Mouse (Mus musculus): ENCODE measurements around the gene Sparcl1. TPM values are rescaled to one million over a fixed set of nuclear protein-coding genes. Genes with fewer than 3 reads are reported as not detected.

The Sparcl1 gene
- polyA plus RNA-seq, 1 experiment from 2014 or later: 191 TPM

DNA sequence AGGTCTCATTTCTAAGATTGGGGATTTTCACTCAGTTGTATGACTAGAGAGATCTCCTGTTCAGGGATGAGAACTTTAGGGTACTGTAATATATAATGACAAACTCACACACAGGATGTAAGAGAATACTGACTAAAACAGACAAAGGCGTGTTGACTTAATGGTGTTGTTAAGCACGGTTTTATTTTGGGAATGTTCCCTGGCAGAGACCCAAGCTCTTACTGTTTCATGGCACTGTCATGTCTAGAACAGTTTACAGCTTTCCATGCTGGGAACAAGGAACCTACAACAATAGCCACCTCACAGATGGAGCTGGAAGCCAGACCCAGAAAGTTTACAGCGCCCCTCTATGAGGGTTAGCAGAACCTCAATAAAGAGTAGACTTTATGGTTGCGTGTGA is 2.4 kb upstream of the Sparcl1 start:
- Histone ChIP-seq H3K27ac (ENCODE audit: low read length) (peak overlapping the region; percentile 57; the same call in 1 of the 2 replicates), H3K9ac (ENCODE audit: low read depth, low read length) (no peak overlapping the region), H3K4me2 (ENCODE audit: low read depth, low read length) (no peak overlapping the region), H3K4me1 (ENCODE audit: control insufficient read depth, insufficient read depth, low read length) (peaks cover 13% of the 10 kb centered on the region), H3K9me3 (ENCODE audit: control insufficient read depth, low read length) (no peaks in the 10 kb centered on the region), H3K4me3 (ENCODE audit: low read length) (no peak overlapping the region), H3K36me3 (ENCODE audit: control insufficient read depth, insufficient read depth, low read length) (no peaks in the 10 kb centered on the region), H3K27me3 (replicated peaks; ENCODE audit: control insufficient read depth, insufficient read depth, low read length) (no peaks in the 10 kb centered on the region)
- ATAC-seq: no peak
- 68% methylated on average over 4 of the region's 4 CpGs for WGBS

DNA sequence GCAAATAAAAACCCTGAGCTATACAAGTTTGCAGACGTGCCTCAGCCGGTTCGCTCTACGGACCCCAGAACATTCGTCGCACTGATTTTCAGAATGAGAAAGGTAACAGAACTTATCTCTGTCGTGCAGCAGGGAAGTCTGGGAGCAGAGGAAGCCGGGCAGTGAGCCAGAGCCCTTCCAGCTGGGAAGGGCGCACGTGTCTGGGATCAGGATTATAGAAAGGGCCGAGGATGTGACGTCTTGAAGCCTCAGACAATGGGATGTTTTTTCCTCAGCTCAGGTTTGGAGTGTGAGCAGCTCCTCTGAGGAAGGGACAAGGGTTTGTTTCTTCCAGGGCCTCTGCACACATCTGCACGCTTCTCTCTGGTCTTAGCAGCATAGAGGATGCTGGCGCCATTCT is 1.6 kb upstream of the Sparcl1 start:
- Histone ChIP-seq H3K9ac (ENCODE audit: low read depth, low read length) (no peak overlapping the region), H3K4me1 (ENCODE audit: control insufficient read depth, insufficient read depth, low read length) (peaks cover 16% of the 10 kb centered on the region), H3K36me3 (ENCODE audit: control insufficient read depth, insufficient read depth, low read length) (no peaks in the 10 kb centered on the region), H3K4me2 (ENCODE audit: low read depth, low read length) (0 out of 2 replicates have a peak overlapping the region, but pooled peaks have one; percentile 8), H3K27me3 (replicated peaks; ENCODE audit: control insufficient read depth, insufficient read depth, low read length) (no peaks in the 10 kb centered on the region), H3K9me3 (ENCODE audit: control insufficient read depth, low read length) (no peaks in the 10 kb centered on the region), H3K4me3 (ENCODE audit: low read length) (no peak overlapping the region), H3K27ac (ENCODE audit: low read length) (peak overlapping the region; percentile 80)
- 39% methylated on average over 14 of the region's 14 CpGs for WGBS
- peak; percentile 47 for ATAC-seq

DNA sequence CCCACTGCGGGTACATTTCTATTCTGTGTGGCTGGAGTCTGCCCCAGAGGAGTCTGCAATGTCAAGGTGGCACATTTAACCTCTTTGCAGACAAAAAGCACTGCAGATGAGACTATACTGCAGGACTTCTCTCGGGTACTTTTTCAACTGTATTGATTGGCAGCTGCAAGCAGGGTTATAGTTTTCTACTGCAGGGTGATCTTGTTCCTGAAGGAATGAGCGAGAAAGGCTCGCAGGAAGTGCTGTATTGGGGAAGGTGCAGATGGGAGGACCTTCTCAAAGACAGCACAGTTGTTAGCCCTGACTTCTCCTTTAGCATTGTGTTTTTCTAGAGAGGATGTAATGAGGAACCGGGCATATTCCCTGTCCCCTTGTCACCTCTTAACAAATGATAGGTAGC is 1.0 kb downstream of the Sparcl1 start:
- Histone ChIP-seq H3K27ac (ENCODE audit: low read length) (peak overlapping the region; percentile 70), H3K4me2 (ENCODE audit: low read depth, low read length) (peak overlapping the region; percentile 41), H3K9ac (ENCODE audit: low read depth, low read length) (peak overlapping the region; percentile 57), H3K36me3 (ENCODE audit: control insufficient read depth, insufficient read depth, low read length) (no peaks in the 10 kb centered on the region), H3K4me3 (ENCODE audit: low read length) (peak overlapping the region; percentile 40), H3K27me3 (replicated peaks; ENCODE audit: control insufficient read depth, insufficient read depth, low read length) (no peaks in the 10 kb centered on the region), H3K4me1 (ENCODE audit: control insufficient read depth, insufficient read depth, low read length) (peaks cover 29% of the 10 kb centered on the region), H3K9me3 (ENCODE audit: control insufficient read depth, low read length) (no peaks in the 10 kb centered on the region)
- WGBS: 30% methylated on average over 5 of the region's 5 CpGs
- ATAC-seq: no peak

DNA sequence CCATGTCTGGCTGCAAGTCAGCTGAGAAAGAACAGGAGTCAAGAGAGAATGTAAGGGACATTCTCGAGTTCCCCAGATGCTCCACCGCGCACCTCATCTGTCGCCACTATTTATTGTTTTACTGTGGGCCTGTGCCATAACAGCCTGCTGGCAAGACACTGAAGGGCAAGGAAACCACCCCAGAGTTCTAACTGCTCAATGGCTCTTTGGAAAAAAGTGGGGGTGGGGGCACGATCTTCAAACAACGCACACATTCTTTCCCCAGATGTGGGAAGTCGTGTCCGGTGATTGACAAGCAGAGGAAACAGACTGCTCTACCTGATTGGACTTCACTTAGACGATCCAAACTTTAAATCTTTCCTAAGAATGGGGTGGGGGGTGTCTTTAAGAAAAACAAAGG is 1.5 kb downstream of the Sparcl1 start:
- peak overlapping the region; percentile 41 for H3K4me2 ChIP-seq (ENCODE audit: low read depth, low read length)
- ATAC-seq: peak; percentile 30; the same call in 1 of the 2 replicates
- peak overlapping the region; percentile 40 for H3K4me3 ChIP-seq (ENCODE audit: low read length)
- no peaks in the 10 kb centered on the region for H3K36me3 ChIP-seq (ENCODE audit: control insufficient read depth, insufficient read depth, low read length)
- no peaks in the 10 kb centered on the region for H3K27me3 ChIP-seq (replicated peaks; ENCODE audit: control insufficient read depth, insufficient read depth, low read length)
- WGBS: 9% methylated on average over 9 of the region's 9 CpGs
- H3K4me1 ChIP-seq (ENCODE audit: control insufficient read depth, insufficient read depth, low read length): peaks cover 29% of the 10 kb centered on the region
- H3K27ac ChIP-seq (ENCODE audit: low read length): peak overlapping the region; percentile 70
- peak overlapping the region; percentile 57 for H3K9ac ChIP-seq (ENCODE audit: low read depth, low read length)
- H3K9me3 ChIP-seq (ENCODE audit: control insufficient read depth, low read length): no peaks in the 10 kb centered on the region

DNA sequence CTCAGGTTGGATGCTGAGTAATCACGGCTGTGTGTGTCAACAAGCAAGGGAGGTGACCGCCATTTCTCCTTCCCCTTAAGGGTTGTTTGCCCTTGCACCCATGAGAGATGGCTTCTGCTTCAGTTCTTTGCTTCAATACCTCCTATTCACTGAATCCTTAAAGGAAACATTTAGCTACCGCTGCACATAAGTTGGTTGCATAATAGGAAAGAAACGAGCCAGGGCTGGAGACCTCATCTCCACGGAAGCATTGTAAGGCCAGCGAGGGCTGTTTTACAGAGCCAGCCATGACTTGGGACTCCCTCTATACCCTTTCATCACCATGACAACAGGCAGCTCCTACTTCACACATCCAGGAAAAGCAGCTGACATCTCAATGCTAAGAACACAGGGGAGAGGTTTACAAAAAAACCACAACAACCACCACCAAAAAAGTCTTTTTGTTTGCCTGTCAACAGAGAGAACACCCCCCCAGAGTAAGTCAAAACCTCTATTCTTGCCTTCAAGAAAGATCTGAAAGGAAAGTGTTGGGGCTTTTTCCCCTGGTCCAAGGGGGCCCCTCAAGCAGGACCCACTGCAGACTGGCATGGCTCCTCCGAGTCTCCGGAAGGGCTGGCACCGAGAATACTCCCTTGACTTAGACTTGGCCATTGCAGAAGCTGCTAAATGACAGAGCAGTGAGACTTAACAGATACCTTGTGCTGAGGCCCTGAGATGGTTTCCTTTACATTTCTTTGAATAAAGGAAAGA is 3.2 kb downstream of the Sparcl1 start:
- 51% methylated on average over 9 of the region's 9 CpGs for WGBS
- no peaks in the 10 kb centered on the region for H3K36me3 ChIP-seq (ENCODE audit: control insufficient read depth, insufficient read depth, low read length)
- H3K4me1 ChIP-seq (ENCODE audit: control insufficient read depth, insufficient read depth, low read length): peaks cover 29% of the 10 kb centered on the region
- peak overlapping the region; percentile 52; the same call in 1 of the 2 replicates for H3K9ac ChIP-seq (ENCODE audit: low read depth, low read length)
- H3K4me2 ChIP-seq (ENCODE audit: low read depth, low read length): peak overlapping the region; percentile 41
- peak overlapping the region; percentile 72 for H3K27ac ChIP-seq (ENCODE audit: low read length)
- no peaks in the 10 kb centered on the region for H3K27me3 ChIP-seq (replicated peaks; ENCODE audit: control insufficient read depth, insufficient read depth, low read length)
- no peak for ATAC-seq
- no peaks in the 10 kb centered on the region for H3K9me3 ChIP-seq (ENCODE audit: control insufficient read depth, low read length)
- H3K4me3 ChIP-seq (ENCODE audit: low read length): peak overlapping the region; percentile 23

DNA sequence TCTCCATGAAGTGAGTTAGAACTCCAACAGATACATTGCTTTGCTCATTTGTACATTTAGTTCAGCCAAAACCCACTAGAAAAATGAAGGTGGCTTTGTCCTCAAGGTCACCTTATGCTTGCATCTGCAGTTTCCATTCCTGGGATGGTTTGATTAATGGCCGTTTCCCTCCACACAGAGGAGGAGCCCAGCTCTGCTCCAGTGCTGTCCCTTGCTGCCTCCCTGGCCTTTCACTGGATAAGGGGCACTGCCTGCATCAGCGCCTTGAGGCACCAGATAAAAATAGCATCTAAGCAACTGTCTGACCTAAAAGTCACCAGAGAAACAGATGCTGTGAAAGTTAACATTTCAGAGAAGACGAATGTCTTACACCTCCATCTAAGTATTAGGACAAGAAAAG is 4.0 kb downstream of the Sparcl1 start:
- H3K4me1 ChIP-seq (ENCODE audit: control insufficient read depth, insufficient read depth, low read length): peaks cover 27% of the 10 kb centered on the region
- 34% methylated on average over 3 of the region's 3 CpGs for WGBS

DNA sequence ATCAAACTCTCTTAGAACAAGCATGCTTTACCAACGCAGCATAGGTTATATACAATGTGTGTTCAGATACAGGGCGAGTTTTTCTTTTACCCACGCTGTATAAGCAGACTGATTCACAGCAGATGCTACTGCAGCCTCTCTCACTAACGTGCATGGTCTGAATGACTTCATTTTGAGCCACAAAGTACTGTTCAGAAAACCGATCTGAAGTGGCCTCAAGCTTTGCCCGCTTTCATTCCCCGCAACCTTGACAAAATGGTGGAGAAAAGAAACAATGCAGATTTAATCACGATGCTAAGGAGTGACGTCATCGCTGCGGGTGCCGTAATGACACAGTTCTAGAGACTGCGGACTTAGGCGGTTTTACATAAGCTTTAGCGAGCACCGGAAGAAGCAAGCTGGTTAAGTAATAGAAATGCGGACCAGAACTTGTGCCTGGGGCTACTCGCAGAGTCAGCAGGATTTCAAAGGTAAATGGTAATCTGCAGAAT is 4.6 kb downstream of the Sparcl1 start:
- Histone ChIP-seq H3K27ac (ENCODE audit: low read length) (peak overlapping the region; percentile 50), H3K4me3 (ENCODE audit: low read length) (no peak overlapping the region), H3K9ac (ENCODE audit: low read depth, low read length) (peak overlapping the region; percentile 5; the same call in 1 of the 2 replicates), H3K4me2 (ENCODE audit: low read depth, low read length) (peak overlapping the region; percentile 41), H3K36me3 (ENCODE audit: control insufficient read depth, insufficient read depth, low read length) (no peaks in the 10 kb centered on the region), H3K27me3 (replicated peaks; ENCODE audit: control insufficient read depth, insufficient read depth, low read length) (no peaks in the 10 kb centered on the region), H3K9me3 (ENCODE audit: control insufficient read depth, low read length) (no peaks in the 10 kb centered on the region), H3K4me1 (ENCODE audit: control insufficient read depth, insufficient read depth, low read length) (peaks cover 27% of the 10 kb centered on the region)
- 20% methylated on average over 18 of the region's 18 CpGs for WGBS
- ATAC-seq: peak; percentile 32; the same call in 1 of the 2 replicates

More for the DNA sequence above, 4.0 kb downstream of the Sparcl1 start:
- ATAC-seq: peak; percentile 29; the same call in 1 of the 2 replicates
- no peak overlapping the region for H3K4me3 ChIP-seq (ENCODE audit: low read length)
- H3K4me2 ChIP-seq (ENCODE audit: low read depth, low read length): peak overlapping the region; percentile 41
- H3K27ac ChIP-seq (ENCODE audit: low read length): peak overlapping the region; percentile 50
- no peaks in the 10 kb centered on the region for H3K9me3 ChIP-seq (ENCODE audit: control insufficient read depth, low read length)
- H3K36me3 ChIP-seq (ENCODE audit: control insufficient read depth, insufficient read depth, low read length): no peaks in the 10 kb centered on the region
- H3K27me3 ChIP-seq (replicated peaks; ENCODE audit: control insufficient read depth, insufficient read depth, low read length): no peaks in the 10 kb centered on the region
- H3K9ac ChIP-seq (ENCODE audit: low read depth, low read length): peak overlapping the region; percentile 5; the same call in 1 of the 2 replicates

DNA sequence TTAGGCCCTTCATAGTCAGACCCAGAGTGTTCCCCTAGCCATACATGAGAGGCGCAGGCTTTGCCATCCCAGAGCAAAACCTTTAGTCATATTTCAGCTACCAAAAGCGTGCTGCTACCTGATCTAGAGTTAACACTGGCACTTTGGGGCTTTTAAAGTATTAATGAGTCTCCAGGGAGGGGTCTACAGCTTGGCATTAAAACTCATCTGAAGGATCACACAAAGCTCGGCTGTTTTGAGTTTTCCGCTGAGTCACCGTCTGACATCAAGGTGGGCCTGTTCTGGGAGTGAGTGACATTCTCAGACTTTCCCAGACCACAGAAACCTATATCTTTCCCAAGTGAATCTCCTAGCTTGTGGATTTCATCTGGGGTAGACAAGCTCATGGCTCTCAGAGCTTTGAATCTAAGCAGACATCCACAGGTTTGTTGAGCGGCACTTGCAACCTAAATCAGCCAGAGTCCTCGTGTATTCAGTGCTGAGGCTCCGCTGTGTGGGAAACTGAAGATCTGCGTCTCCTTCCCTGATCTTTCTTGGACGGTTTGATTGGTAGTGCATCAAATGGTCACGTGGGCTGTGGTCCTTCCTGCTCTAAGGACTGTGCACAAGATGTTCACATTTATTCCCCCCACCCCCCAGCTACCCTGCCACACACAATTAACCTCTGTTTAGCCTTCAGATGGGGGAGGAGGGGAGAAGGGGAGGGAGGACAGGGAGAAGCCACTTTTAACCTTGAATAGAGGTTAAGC is 5.2 kb downstream of the Sparcl1 start:
- H3K36me3 ChIP-seq (ENCODE audit: control insufficient read depth, insufficient read depth, low read length): no peaks in the 10 kb centered on the region
- WGBS: 49% methylated on average over 11 of the region's 11 CpGs
- no peaks in the 10 kb centered on the region for H3K27me3 ChIP-seq (replicated peaks; ENCODE audit: control insufficient read depth, insufficient read depth, low read length)
- no peak overlapping the region for H3K9ac ChIP-seq (ENCODE audit: low read depth, low read length)
- H3K27ac ChIP-seq (ENCODE audit: low read length): peak overlapping the region; percentile 50
- H3K4me2 ChIP-seq (ENCODE audit: low read depth, low read length): peak overlapping the region; percentile 41; the same call in 1 of the 2 replicates
- no peak overlapping the region for H3K4me3 ChIP-seq (ENCODE audit: low read length)
- H3K4me1 ChIP-seq (ENCODE audit: control insufficient read depth, insufficient read depth, low read length): peaks cover 29% of the 10 kb centered on the region
- no peak; the same call in 1 of the 2 replicates for ATAC-seq
- H3K9me3 ChIP-seq (ENCODE audit: control insufficient read depth, low read length): no peaks in the 10 kb centered on the region

DNA sequence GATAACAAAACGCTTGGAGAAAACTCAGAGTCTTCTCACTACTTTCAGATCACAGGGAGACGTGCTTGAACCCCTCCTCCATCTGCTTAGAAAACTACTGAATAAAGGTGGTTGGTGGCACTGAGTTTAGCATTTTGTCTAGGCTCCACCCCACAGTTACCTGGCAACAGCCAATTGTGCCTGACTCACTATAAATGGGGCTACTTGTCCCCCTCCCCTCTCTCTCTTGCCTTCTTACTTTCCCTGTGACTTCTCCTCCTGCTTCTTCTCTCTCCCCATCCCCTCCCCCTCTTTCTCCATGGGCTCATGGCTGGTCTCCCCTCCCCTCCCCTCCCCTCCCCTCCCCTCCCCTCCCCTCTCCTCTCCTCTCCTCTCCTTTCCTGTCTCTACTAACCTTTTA is 9.4 kb downstream of the Sparcl1 start:
- 78% methylated on average over 2 of the region's 2 CpGs for WGBS

More for the DNA sequence above, 9.4 kb downstream of the Sparcl1 start:
- no peak for ATAC-seq
- H3K36me3 ChIP-seq (ENCODE audit: control insufficient read depth, insufficient read depth, low read length): no peaks in the 10 kb centered on the region
- H3K4me2 ChIP-seq (ENCODE audit: low read depth, low read length): no peak overlapping the region
- H3K27me3 ChIP-seq (replicated peaks; ENCODE audit: control insufficient read depth, insufficient read depth, low read length): no peaks in the 10 kb centered on the region
- no peak overlapping the region for H3K9ac ChIP-seq (ENCODE audit: low read depth, low read length)
- H3K27ac ChIP-seq (ENCODE audit: low read length): no peak overlapping the region
- no peak overlapping the region for H3K4me3 ChIP-seq (ENCODE audit: low read length)
- H3K9me3 ChIP-seq (ENCODE audit: control insufficient read depth, low read length): no peaks in the 10 kb centered on the region
- peaks cover 25% of the 10 kb centered on the region for H3K4me1 ChIP-seq (ENCODE audit: control insufficient read depth, insufficient read depth, low read length)

Data from intestine, embryonic 16.5 days (tissue).